Comparison of ENCODE assay signal across 12 mouse cellular contexts in the genomic region with DNA sequence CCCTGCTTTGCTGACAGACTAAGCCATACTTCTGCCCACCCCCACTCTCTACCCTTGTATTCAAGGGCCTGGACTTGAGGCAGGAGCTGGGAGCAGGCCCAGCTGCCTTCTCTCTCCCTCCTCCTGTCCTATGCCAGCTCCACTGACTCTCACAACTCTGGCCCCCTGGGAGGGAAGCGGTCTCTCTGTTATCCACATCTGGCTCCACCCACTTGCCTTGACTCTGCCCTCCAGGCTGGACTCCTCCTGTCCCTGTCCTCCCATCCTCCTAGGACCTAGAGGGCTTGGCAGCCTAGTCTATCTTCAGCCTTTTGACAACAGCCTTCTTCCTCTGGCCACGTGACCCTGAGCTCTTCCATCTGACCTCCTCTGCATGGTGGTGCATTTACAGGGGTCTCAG.
DNase-seq lines count a peak whose midpoint lies in the region; ATAC-seq and TF ChIP-seq lines count a peak whose summit lies in the region.
"Had no signal": no experiment of that assay in that cellular context is flagged by ENCODE, and none has a peak within 500 bp of the region (broad histone marks: within the 10 kb centered on the region; RNA-seq: fewer than 3 reads in every experiment).

No protein-coding gene starts in this region.

- TF ChIP-seq POLR2A in liver, adult 2 months (IDR thresholded peaks at IDR 0.05; ENCODE audit: extremely low read depth, insufficient read depth, low read length), result peak; percentile 86

- H3K79me2 ChIP-seq in liver, adult 2 months (ENCODE audit: control insufficient read depth, insufficient read depth, low read length), result no peaks in the 10 kb centered on the region

- peak overlapping the region; percentile 66 for H3K9ac ChIP-seq in liver, adult 2 months (ENCODE audit: low read depth, low read length)
- H3K9ac ChIP-seq in midbrain, embryonic 15.5 days, result no peak overlapping the region

- no peak overlapping the region for H3K4me3 ChIP-seq in liver, adult 2 months (ENCODE audit: insufficient read depth, low read depth, low read length)
- H3K4me3 ChIP-seq in midbrain, embryonic 15.5 days, result no peak overlapping the region

- WGBS in liver, adult 2 months, result 17% methylated on average over 2 of the region's 2 CpGs
- WGBS in midbrain, embryonic 15.5 days, result 38% methylated on average over 2 of the region's 2 CpGs

- ATAC-seq in midbrain, embryonic 15.5 days (replicated peaks), result no peak
- ATAC-seq: activated CD4-positive, CD25-positive, alpha-beta regulatory T cell, adult 4 months had no signal

- H3K4me2 ChIP-seq in midbrain, embryonic 15.5 days, result no peak overlapping the region

- peaks cover 59% of the 10 kb centered on the region for H3K4me1 ChIP-seq in liver, adult 2 months (ENCODE audit: control insufficient read depth, insufficient read depth, low read length)
- H3K4me1 ChIP-seq in midbrain, embryonic 15.5 days, result 0 out of 2 replicates have a peak, but pooled peaks cover 3% of the 10 kb centered on the region

- intact Hi-C loops in heart, postnatal 14 days (cut with DNase I), result no loop called here

- H3K27me3 ChIP-seq in liver, adult 2 months (ENCODE audit: control insufficient read depth, insufficient read depth, low read length), result no peaks in the 10 kb centered on the region
- H3K27me3 ChIP-seq in midbrain, embryonic 15.5 days (replicated peaks), result no peaks in the 10 kb centered on the region

- DNase-seq in ovary, postnatal 36 days (ENCODE audit: low spot score), result peak; percentile 64
- DNase-seq in ovary, postnatal 10 days (ENCODE audit: low spot score), result no peak
- DNase-seq in heart, postnatal 14 days, result peak; percentile 41 to 43
- DNase-seq in liver, adult 2 months (ENCODE audit: extremely low read depth, low read depth, low spot score), result peak; percentile 97
- DNase-seq in testis, postnatal 10 days (ENCODE audit: low spot score), result peak; percentile 65
- no peak for DNase-seq in cerebellum, adult 9-10 months
- no peak for DNase-seq in embryo, embryonic 10 days (ENCODE audit: low spot score)
- DNase-seq: cerebellum, adult 18-20 months; right cerebral cortex, postnatal 25 days; thymus, adult 18-20 months had no signal

- no peaks in the 10 kb centered on the region for H3K9me3 ChIP-seq in midbrain, embryonic 15.5 days

- H3K36me3 ChIP-seq in liver, adult 2 months (ENCODE audit: control insufficient read depth, insufficient read depth, low read length), result no peaks in the 10 kb centered on the region
- no peaks in the 10 kb centered on the region for H3K36me3 ChIP-seq in midbrain, embryonic 15.5 days (replicated peaks)

- no peak for TF ChIP-seq CTCF in liver, adult 2 months (IDR thresholded peaks at IDR 0.05; ENCODE audit: low read depth, low read length)

- peak overlapping the region; percentile 95 for H3K27ac ChIP-seq in liver, adult 2 months (replicated peaks; ENCODE audit: insufficient read depth, low read depth, low read length)
- H3K27ac ChIP-seq in midbrain, embryonic 15.5 days, result no peak overlapping the region

Comparison
In these comparisons a context has a peak if more than half of its experiments do, and no peak if none do; other contexts are left out.
1. DNase-seq: peak in ovary, postnatal 36 days (single experiment), heart, postnatal 14 days (2 of 2), liver, adult 2 months (single experiment) and testis, postnatal 10 days (single experiment); none in ovary, postnatal 10 days (single experiment), cerebellum, adult 9-10 months (single experiment) and embryo, embryonic 10 days (single experiment).